ENCODE assay signal across 8 mouse cellular contexts in the genomic region with DNA sequence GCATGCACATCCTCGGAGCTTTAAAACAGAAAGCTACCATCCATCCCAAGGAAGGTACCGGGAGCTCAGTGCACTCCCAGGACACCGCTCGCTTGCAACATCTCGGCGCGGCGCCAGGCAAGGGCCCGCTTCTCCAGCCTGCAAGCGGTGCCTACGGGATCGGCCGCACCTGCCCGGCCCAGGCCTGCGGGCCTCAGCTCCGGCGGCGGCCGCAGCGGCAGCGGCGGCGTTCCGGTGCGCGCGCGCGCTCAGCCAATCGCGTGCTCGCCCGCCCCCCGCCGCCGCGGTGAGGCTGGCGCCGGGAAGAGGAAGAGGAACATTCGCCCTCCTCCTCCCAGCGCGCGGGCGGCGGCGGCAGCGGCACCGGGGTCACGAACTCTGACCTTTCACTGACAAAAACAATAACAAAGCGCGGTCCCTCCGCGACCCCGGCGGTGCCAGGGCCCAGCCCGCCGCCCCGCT. TPM values are rescaled to one million over a fixed set of nuclear protein-coding genes. Genes with fewer than 3 reads are reported as not detected.
DNase-seq lines count a peak whose midpoint lies in the region; ATAC-seq and TF ChIP-seq lines count a peak whose summit lies in the region.

A gene (plus strand): TSS at position 261 of the 462 bp plus-strand sequence.

- in situ Hi-C loops in ES-E14 (cut with MboI; ENCODE audit: low sequenced_read_pairs in 2 of 2, unreplicated experiment in 2 of 2) = no loop called here

- peak within 1 kb of the TSS; percentile 98 for H3K27ac ChIP-seq in ES-E14 (ENCODE audit: insufficient read depth, low read depth, low read length, poor library complexity, severe bottlenecking)
- peak within 1 kb of the TSS; percentile 98 for H3K27ac ChIP-seq in forebrain, embryonic 15.5 days (replicated peaks)
- H3K27ac ChIP-seq in neural tube, embryonic 14.5 days (ENCODE audit: low read depth, low read length) = peak within 1 kb of the TSS; percentile 98
- peak within 1 kb of the TSS; percentile 96 for H3K27ac ChIP-seq in testis, adult 2 months (ENCODE audit: control insufficient read depth, insufficient read depth, low read depth, low read length)

- H3K9me3 ChIP-seq in ES-E14 (ENCODE audit: control insufficient read depth, insufficient read depth, low read depth, low read length) = no peaks in the 10 kb centered on the region
- no peaks in the 10 kb centered on the region for H3K9me3 ChIP-seq in forebrain, embryonic 15.5 days
- no peaks in the 10 kb centered on the region for H3K9me3 ChIP-seq in neural tube, embryonic 14.5 days (ENCODE audit: control insufficient read depth, low read length)

- DNase-seq in ES-E14 (ENCODE audit: low read depth, low spot score) = peak; percentile 42
- peak; percentile 92 for DNase-seq in cerebellum, adult 11-12 months
- peak; percentile 89 to 91 for DNase-seq in heart, postnatal 14 days
- peak; percentile 83 to 89 for DNase-seq in layer of hippocampus, adult 18-20 months (ENCODE audit: low spot score in 2 of 2)
- peak; percentile 87 to 91 for DNase-seq in lung, adult 18-20 months

- 0% methylated on average over 51 of the region's 58 CpGs for WGBS in forebrain, embryonic 15.5 days
- WGBS in neural tube, embryonic 14.5 days = under 1% methylated on average over 25 of the region's 58 CpGs

- H3K27me3 ChIP-seq in forebrain, embryonic 15.5 days = no peaks in the 10 kb centered on the region
- no peaks in the 10 kb centered on the region for H3K27me3 ChIP-seq in neural tube, embryonic 14.5 days (ENCODE audit: control insufficient read depth, insufficient read depth, low read length)
- no peaks in the 10 kb centered on the region for H3K27me3 ChIP-seq in testis, adult 2 months (ENCODE audit: control insufficient read depth, insufficient read depth, low read length)

- peaks cover 4 to 10% of the 10 kb centered on the region in 2 experiments; a peak in 2 of 4 replicates for H3K4me1 ChIP-seq in ES-E14 (ENCODE audit: control insufficient read depth in 2 of 2, insufficient read depth in 2 of 2, low read length in 2 of 2, poor library complexity in 1 of 2)
- H3K4me1 ChIP-seq in forebrain, embryonic 15.5 days = peaks cover 39% of the 10 kb centered on the region
- H3K4me1 ChIP-seq in neural tube, embryonic 14.5 days (ENCODE audit: control insufficient read depth, insufficient read depth, low read length) = peaks cover 27% of the 10 kb centered on the region
- peaks cover 3% of the 10 kb centered on the region for H3K4me1 ChIP-seq in testis, adult 2 months (ENCODE audit: control insufficient read depth, insufficient read depth, low read length)

- peak within 1 kb of the TSS; percentile 99 for H3K9ac ChIP-seq in ES-E14 (ENCODE audit: insufficient read depth, low read depth, low read length, poor library complexity, severe bottlenecking)
- H3K9ac ChIP-seq in forebrain, embryonic 15.5 days (replicated peaks) = peak within 1 kb of the TSS; percentile 95
- peak within 1 kb of the TSS; percentile 99 for H3K9ac ChIP-seq in neural tube, embryonic 14.5 days (replicated peaks; ENCODE audit: low read depth, low read length)

- no peak; the same call in 1 of the 2 replicates for TF ChIP-seq POLR2A in testis, adult 2 months (IDR thresholded peaks at IDR 0.05; ENCODE audit: control insufficient read depth, low read depth, low read length)

- peak; percentile 72 for ATAC-seq in forebrain, embryonic 15.5 days (replicated peaks)
- ATAC-seq in neural tube, embryonic 14.5 days (ENCODE audit: low read depth) = peak; percentile 72

- H3K4me2 ChIP-seq in forebrain, embryonic 15.5 days (replicated peaks) = peak within 1 kb of the TSS; percentile 71
- peak within 1 kb of the TSS; percentile 79 for H3K4me2 ChIP-seq in neural tube, embryonic 14.5 days (ENCODE audit: low read depth, low read length)

- TF ChIP-seq CTCF in testis, adult 2 months (IDR thresholded peaks at IDR 0.05; ENCODE audit: control insufficient read depth, insufficient read depth, insufficient replicate concordance, low read depth, low read length) = no peak

- H3K4me3 ChIP-seq in ES-E14 (ENCODE audit: insufficient read depth in 1 of 2, low read depth in 1 of 2, low read length in 2 of 2, poor library complexity in 1 of 2, severe bottlenecking in 1 of 2) = peak within 1 kb of the TSS; percentile 73 to 99
- H3K4me3 ChIP-seq in forebrain, embryonic 15.5 days = peak within 1 kb of the TSS; percentile 69
- peak within 1 kb of the TSS; percentile 99 for H3K4me3 ChIP-seq in neural tube, embryonic 14.5 days (ENCODE audit: low read depth, low read length)
- H3K4me3 ChIP-seq in testis, adult 2 months (ENCODE audit: control insufficient read depth, low read depth, low read length) = peak within 1 kb of the TSS; percentile 92

- H3K36me3 ChIP-seq in ES-E14 (ENCODE audit: control insufficient read depth, insufficient read depth, low read length, poor library complexity, severe bottlenecking) = no peaks in the 10 kb centered on the region
- H3K36me3 ChIP-seq in forebrain, embryonic 15.5 days = no peaks in the 10 kb centered on the region
- H3K36me3 ChIP-seq in neural tube, embryonic 14.5 days (ENCODE audit: control insufficient read depth, insufficient read depth, low read length) = no peaks in the 10 kb centered on the region
- no peaks in the 10 kb centered on the region for H3K36me3 ChIP-seq in testis, adult 2 months (ENCODE audit: control insufficient read depth, insufficient read depth, low read length)

- intact Hi-C loops in heart, postnatal 14 days (cut with DNase I) = no loop called here

TF ChIP-seq in ES-E14, 5 proteins besides CTCF, POLR2A, EP300 and RAD21:
- no peak for TF ChIP-seq CHD2 (IDR thresholded peaks at IDR 0.05; ENCODE audit: low read depth, low read length)
- TF ChIP-seq ZC3H11A (IDR thresholded peaks at IDR 0.05; ENCODE audit: borderline replicate concordance, low read depth, low read length) = no peak
- no peak for TF ChIP-seq HCFC1 (IDR thresholded peaks at IDR 0.05; ENCODE audit: borderline replicate concordance, insufficient read depth, low read length)
- TF ChIP-seq ZNF384 (IDR thresholded peaks at IDR 0.05; ENCODE audit: low read depth, low read length) = no peak
- no peak for TF ChIP-seq MAFK (IDR thresholded peaks at IDR 0.05; ENCODE audit: insufficient read depth, low read depth, low read length)

RNA-seq across cellular contexts. Expression of the gene that starts here (rescaled TPM):
- total RNA-seq in ES-E14 (2012; rRNA removed) = 20.8 and 29.9 TPM in 2 replicates
- 40.8 and 44.9 TPM in 2 replicates for polyA plus RNA-seq in forebrain, embryonic 15.5 days (2015; fragmentation: Nextera tagmentation; extraction: Ambion mirVana)
- 10 to 100 TPM; 31.5 to 32.0 TPM for total RNA-seq in heart, postnatal 14 days (2021)
- 10 to 100 TPM; 82.1 to 88.0 TPM for total RNA-seq in layer of hippocampus, adult 18-20 months (2021)
- 34.1 and 36.4 TPM in 2 replicates for polyA plus RNA-seq in neural tube, embryonic 14.5 days (2014; fragmentation: Nextera tagmentation; extraction: Ambion mirVana)
- 15.6 and 22.4 TPM in 2 replicates for polyA plus RNA-seq in testis, adult 2 months (2012; rRNA removed)

Comparison
In these comparisons a context has a peak if more than half of its experiments do, and no peak if none do; other contexts are left out.
1. Peak in every context shown above with its lines: DNase-seq, ATAC-seq, H3K4me3 ChIP-seq and H3K27ac ChIP-seq.
2. DNase-seq: peak in every context shown above with its lines; median percentile 92 in cerebellum, adult 11-12 months; 90 in heart, postnatal 14 days; 89 in lung, adult 18-20 months; 86 in layer of hippocampus, adult 18-20 months; 42 in ES-E14.